Mouse (Mus musculus) brain, adult 2 months (tissue): Measurements from ENCODE around the gene Znhit2.

ENCODE experiments used
- DNase-seq: peaks from one replicate; pipeline ENCODE4 v3.0.0; 2011; ENCODE audit warnings: low read depth, low spot score

Znhit2 gene

DNA sequence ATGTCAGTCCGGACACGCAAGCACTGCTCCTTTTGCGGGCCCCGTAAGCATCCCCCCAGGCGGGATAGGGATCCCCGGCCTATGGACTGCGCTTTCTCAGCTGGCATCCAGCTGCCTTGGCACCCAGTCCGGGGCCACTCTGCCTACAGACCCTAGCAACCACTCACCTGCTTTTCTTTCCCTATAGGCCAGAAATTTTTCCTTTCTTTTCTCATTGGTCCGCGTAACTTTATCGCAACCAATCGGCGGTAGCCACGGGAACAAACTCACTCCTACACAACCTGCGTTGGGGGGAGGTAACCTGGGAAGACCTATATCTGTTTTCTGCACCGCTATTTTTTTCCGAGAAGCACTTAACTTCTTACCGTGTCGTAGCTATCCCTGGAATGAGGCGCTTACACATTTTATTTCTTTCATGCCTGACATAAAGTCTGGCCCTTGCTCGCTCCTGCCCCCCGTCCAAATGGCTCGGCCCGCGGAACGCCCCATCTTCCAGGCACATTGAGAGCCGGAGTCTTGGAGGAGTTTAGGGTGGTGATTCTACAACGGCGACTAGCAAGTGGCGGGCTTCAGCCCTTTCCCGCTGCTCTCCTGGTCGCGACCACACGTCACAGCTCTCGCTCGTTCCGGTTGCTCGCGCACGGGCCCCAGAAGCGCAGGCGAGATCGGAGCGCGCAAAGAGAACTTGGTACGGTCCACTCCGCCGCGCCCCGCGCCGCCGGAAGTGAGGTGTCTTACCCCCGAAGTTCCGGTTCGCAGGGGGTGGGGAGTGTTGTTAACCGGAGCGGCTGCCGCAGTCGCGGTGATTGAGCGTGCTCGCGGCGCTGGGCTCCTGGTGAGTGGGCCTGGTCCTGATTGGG, 14.5 kb upstream of the Znhit2 start, which contains the start of gene Syvn1:
Gene Syvn1 (plus strand): TSS at position 283 of the 860 bp plus-strand sequence.
- DNase-seq: peak; percentile 98

DNA sequence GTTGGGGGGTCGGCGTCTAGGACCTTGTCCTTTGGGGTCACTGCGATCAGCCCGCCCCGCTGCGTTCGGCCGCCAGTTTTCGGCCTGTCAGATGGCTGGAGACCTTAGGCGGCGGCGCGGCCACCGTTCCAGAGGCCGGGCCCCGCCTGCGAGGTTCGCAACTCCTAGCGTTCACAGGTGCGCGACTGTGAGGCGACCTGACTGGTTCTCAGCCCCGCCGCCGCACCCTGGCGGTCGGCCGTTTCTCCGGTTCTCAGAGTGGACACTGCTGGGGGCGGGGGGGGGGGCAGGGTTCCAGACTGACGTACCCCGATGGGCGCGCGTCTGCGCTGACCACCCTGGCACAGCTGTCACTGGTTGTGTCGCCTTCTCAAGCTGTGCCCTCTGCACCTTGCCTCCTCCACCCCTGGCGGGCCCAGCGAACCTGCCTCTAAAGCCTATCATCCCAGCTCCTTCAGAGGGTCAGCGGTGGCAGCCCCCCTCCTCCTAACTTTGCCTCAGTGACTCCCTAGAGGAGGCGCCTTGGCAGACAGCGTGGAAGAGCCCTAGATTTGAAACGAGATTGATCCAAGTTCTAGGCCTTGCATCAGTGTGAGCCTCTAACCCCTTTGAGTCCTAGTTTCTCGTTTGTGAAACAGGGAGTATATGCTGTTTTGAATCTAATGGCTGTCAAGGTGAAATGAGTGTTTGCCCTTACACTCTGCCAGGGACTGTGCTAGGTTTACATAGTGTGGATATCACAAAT, 13.7 kb upstream of the Znhit2 start:
- DNase-seq: no peak

DNA sequence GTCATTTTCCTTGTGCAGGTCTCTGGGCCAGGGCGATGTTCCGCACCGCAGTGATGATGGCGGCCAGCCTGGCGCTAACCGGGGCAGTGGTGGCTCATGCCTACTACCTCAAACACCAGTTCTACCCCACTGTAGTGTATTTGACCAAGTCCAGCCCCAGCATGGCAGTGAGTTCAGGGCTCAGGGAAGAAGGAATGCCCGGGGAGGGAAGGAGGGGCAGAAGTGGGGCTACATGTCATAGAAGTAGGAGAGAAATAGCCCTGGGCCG, 13.2 kb upstream of the Znhit2 start:
- DNase-seq: no peak

DNA sequence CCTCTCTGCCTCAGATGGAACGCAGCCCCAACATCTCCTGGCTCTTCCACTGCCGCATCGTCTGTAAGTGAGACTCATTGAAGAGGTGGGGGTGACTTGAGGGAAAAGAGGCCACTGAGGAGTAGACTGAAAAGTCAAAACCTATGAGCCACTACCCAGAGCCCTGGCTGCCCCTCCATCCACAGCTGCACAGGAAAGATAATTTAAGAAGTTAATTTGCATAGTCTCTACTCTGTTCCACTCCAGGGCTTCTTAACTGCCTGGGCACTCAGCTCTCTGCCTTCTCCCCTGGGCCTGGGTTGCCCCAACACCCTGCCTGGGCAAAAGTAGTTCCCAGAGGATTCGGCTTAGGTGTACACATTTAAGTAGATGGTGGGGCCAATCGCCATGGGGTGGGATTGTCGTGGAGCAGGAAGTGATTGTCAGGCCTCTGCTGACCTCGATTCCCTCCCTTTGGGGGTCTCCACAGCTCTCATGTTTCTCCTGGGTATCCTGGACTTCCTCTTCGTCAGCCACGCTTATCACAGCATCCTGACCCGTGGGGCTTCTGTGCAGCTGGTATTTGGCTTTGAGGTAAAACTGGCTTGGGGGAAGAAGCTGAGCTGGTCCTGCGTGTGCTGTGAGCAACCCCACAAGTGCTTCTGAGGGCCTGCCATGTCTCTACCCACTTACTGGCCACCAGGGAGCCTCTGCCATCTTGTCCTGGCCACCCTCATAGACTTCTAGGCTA, 12.1 kb upstream of the Znhit2 start:
- DNase-seq: no peak

DNA sequence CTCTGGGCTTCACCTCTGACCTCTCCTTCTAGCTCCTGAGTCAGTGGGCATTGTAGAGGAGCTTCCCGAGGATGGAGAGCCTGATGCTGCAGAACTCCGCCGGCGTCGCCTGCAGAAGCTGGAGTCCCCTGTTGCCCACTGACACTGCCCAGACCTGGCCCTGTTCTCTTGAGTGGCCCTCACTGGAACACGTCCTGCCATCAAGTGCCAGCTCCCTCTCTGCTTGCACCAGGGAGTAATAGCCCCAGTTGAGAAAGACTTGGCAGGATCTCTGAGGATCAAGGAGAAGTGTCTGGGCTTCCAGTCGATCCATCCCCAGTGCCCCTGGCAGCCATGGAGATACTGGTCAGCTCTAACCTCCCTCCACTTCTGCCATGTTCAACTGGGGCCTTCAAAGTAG, 8.5 kb upstream of the Znhit2 start:
- DNase-seq: no peak

DNA sequence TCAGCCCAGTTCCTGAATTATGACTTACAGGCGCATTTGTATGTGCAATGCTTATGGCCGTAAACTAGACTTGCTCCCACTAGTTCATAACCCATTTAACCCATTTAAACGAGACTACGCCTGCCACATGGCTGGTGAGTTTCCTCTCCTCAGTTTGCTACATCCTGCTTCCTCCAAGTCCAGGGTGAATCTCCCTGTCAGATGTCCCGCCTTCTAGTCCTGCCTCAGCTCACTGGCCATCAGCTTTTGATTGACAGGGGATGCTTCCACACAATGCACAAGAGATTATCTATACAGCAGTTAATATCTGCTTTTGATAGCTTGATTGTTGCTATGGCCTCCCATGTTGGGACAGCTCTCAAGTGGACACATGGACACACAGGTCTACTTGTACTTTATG, 6.7 kb upstream of the Znhit2 start:
- no peak for DNase-seq

DNA sequence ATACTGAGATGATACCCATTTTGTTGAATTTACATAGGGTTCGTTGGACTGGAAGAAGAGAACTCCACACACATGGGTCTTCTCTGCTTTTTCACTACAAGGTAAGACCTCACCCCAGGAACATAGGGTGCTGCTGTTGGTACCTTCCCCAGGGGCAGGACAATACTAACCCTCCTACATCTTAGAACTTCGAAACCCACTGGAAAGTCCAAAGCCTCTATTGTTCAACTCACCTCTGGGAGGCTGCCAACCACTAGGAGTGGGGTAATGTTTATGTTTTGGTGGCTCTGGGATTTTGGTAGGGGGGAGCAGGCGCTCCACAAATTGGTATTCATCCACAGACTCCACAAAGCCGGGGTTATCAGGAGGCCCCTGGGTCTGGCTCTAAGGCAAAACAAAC, 4.3 kb upstream of the Znhit2 start:
- DNase-seq: no peak

DNA sequence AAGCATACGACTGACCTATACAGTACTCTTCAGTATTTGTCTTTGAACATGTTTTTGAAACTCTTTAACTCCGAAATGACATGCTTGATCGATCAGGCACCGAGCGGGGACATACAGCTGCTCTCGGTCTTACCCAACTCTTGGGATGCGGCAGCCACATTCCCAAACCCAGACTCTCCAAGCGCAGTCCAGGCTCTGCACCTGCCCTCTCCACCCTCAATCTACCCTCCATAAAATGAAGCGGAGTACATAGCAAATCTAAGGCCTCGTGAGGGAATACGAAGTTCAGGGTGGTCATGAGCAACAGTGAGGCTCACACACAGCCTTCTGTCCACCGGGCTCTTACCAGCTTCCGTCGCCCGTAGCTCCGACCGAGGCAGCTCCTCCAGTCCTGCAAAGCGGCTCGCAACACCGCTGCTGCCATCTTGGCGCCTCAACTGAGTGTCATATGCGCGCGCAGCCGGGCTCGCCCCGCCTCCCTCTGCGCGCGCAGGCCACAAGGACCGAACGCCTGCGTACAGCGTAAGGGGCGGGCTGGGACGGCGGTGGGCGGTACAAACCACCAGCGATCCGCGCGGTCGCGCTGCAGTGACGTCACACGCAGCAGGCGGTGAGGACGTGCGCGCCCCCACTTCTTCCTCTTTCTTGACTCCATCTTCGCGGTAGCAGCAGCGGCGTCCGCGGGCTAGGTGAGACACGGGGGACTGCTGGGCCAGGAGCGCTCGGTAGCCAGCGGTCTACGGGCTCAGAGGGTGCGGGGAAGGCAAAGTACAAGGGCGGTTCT, 3.5 kb upstream of the Znhit2 start, which contains the start of the genes Mrpl49 and Fau:
Gene Mrpl49 (minus strand): TSS at position 473 of the 784 bp plus-strand sequence.
Gene Fau (plus strand): TSS at position 532 of the 784 bp plus-strand sequence.
- DNase-seq: peak; percentile 99

DNA sequence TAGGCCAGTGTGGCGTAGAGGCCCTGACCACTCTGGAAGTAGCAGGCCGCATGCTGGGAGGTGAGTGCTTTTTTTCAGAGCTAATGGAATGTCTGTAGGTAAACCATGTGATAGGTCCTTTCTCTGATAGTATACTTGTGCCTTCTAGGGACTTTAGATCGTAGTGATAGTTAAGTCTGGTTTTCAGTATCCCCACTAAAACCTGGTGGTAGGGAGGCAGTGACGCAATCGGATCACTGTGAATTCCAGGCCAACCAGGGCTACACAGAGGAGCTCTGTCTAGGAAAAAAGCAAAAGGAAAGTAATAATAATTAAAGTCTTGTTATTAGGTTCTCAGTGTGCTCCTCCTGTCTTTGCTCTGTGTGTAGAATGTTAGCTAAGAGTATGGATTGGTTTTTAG, 2.5 kb upstream of the Znhit2 start:
- DNase-seq: no peak

DNA sequence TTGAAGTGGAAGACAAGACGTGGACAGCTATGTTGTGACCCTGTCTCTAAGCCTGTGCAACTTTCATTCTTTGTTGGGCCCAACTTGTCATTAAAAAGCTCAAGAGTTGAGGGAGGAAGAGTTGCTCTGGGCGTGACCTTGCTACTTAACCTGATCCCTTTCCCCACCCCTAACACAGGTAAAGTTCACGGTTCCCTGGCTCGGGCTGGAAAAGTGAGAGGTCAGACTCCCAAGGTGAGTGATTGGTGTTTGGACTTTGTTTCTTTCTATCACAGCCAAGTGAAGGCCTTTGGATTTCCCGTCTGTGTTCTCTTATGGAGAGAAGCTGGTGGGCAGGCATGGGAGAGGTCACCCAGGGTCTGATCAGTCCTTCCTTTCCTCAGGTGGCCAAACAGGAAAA, 2.0 kb upstream of the Znhit2 start:
- no peak for DNase-seq

DNA sequence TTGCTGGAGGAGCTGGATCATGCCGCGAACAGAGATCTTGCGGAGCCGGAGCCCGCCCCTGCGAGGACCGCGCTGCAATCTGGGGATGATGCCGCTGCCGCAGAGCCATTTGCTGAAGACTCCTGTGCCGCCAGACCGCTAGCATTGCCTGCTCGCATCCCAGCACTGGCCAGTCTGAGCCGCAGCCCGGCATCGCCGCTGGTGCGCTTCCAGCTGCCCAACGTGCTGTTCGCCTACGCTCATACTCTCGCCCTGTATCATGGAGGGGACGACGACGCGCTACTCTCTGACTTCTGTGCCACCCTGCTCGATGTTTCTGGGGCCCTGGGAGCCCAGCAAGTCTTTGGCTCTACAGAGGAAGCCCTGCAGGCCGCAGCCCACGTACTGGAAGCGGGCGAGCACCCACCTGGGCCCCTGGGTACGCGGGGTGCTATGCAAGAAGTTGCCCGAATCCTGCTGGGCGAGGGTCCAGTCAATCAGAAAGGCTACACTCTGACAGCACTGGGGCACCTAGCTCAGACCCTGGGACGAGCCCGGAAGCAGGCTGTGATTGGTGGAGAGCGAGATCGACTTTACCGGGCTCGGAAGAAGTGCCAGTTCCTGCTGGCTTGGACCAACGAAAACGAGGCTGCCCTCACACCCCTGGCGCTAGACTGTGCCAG, 780 bp downstream of the Znhit2 start:
- peak; percentile 55 for DNase-seq

DNA sequence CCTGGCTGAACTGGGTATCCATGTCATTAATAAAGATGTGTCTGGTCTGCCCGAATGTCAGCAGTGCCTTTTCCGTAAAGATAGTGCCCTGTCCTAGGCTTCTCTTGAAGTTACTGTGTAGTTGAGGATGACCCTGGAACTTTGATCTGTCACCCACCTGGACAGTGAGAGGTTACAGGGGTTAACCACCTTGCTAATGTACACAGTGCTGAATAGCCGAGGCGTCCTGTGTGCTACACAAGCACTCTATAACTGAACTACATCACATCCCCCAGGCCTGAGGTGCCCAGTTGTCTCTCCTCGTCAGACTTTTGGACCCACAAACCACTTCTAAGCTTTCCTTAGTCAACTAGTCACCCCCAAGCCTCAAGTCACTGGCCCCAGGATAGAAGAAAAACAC, 1.4 kb downstream of the Znhit2 start:
- no peak for DNase-seq

DNA sequence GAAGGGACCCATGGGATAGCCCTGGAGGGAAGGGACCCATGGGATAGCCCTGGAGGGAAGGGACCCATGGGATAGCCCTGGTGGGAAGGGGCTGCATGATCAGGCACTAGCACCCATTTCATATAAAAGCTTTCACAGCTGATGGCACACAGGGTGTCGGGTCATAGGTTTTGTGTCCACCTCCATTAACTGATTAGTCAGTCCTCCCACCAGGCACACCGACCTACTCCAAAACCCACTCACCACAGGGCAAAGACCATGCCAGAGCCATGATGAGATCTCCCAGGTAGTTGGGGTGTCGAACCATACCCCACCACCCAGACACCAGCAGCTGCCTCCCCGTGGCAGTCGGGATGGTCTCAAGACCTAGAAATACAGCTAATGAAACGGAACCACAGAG, 2.1 kb downstream of the Znhit2 start:
- no peak for DNase-seq

DNA sequence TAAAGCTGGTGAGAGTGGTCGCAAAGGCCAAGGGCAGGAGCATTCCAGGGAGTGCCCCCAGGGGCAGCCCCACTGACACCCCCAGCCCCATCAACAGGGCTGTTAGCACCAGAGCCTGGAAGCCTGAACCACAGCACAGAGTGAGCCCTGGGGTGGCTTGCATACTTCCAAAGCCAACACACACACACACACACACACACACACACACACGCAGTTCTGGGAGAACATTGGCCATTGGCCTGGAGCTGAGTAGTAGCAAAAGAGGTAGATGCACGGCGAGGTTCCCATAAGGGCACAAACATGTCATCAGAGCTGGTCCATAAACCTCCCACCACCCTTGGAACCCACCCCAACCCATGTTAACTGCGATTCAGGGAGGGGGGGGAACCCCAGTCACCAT, 5.6 kb downstream of the Znhit2 start:
- DNase-seq: no peak

DNA sequence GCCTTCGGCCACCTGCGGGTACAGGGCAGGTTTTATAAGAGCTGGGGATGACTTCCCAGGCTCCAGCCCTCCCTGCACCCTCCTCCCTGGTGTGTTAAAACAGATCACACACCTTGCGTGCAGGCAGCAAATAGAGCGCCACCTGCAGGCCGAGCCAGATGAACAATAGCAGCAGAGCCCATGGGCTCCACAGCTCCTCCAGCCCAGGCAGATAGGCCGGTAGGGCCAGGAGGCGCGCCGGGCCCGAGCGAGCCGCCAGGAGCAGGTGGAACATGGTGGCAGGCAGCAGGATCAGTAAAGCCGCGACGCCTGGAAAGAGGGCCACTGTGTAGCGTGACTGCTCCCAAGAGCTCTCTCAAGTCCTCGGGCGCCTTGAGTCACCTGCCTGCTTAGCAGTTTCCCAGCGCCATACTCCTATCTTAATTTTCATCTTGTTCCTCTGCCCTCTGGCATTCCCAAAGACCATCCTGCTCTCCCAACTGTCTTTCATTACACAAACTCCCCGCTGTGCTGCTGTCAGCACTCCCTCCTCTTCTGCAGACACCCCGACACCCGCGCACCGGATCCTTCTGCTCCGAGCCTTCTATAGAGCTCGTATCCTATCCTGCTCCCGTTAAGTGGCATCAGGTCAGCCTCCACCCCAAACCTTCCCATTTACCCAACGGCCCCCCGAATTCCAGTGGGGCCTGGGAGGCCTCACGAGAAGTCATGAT, 6.2 kb downstream of the Znhit2 start:
- DNase-seq: peak; percentile 95

DNA sequence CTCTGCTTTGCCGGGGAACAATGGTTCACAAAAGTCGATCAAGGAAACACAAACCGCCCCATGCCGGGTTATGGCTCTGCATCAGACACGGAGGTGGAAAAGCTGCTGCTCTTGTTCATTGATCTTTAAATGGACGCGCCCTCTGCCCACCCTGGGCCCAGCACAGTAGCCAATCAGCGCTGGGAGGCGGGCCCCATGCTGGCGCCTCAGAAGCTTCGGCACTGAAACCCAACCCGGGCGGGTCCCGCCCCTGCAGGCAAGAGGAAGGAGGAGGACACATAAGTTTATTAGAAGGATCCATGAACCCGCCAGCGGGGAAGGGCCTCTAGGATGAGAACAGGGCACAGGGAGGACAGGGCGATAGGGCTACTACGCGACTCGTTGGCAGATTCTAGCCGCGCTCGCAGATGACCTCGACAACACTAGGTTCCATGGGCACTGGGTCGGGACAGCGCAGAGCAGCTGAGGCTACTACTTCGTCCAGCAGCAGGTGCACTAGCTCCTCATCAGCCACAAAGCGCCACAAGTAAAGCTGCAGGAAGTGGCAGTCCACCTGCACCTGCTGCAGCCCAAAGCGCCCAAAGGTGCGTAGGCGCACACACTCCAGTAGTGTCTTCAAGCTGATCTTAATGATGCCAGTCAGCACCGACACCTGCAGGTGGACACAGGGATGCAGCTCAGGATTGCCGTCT, 6.9 kb downstream of the Znhit2 start, which contains the start of gene Tm7sf2:
Gene Tm7sf2 (minus strand): TSS at position 650 of the 692 bp plus-strand sequence.
- DNase-seq: peak; percentile 92

DNA sequence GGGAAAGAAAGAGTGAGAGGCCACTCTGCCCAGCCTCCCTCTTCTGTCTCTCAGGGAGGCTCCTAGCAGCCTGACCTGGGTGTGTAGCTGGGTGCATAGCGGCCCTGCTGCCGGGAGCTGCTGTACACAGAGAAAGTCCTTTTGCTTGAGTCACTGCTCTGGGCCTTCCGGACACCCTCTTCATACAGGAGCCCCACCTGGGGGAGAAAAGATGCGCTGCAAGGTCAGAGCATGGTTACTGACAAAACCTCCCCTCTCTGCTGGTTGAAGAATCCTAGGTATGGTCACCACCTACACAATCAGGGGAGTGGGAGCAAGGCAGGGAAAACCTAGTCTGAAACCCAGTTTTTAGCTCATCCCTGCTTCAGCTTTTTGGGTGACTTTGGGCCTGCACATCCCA, 8.0 kb downstream of the Znhit2 start:
- DNase-seq: no peak

DNA sequence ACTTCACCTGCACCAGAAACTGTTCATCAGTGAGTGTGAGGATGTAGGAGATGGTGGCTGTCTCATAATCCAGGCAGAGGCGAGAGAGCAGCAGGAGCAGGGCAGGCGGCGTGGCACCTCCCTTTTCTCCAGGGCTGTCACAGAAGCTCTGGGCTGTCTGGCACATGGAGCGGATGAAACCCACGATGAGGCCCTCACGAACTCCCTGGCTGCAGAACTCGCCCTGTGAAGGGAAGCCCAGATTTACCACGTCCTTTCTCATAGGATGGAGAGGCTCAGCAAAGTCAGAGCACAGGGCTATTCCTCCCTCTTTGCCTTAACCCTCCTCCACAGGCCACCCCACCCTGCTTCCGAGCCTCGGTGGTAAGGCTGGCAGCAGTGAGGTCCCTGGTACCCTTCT, 8.9 kb downstream of the Znhit2 start:
- DNase-seq: no peak

DNA sequence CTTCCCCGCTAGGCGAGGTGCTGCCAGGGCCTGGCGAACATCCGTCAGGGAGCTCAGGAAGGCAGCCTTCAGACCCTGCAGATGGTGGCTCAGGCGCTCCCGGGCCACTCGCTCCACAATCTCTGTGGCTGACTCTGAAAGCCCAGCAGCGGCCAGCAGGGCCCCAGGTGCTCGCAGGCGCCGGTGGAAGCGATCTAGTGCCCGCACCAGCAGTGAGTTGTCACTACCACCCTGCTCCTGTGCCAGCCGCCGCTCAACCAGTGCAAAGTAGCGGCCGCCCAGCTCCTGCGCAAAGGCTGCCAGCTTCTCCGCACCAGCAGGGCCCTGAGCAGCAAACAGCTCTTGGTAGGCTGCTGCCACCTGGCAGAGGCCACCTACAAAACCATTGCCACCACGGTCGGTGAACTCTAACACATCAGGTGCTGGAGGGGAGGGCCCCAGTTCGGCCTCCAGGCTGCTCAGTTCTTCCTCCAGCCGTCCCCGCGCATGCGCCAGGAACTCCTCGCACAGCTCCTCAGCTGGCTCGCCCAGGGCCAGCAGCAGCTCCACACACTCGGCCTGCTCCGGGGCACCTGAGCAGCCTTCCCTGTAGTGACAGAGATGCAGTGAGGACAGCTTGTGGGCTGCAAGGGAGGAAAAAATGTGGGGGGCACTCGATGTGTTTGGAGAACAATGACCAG, 9.7 kb downstream of the Znhit2 start:
- no peak for DNase-seq
